Mouse (Mus musculus): Measurements from ENCODE around the gene Adh1. TPM values are rescaled to one million over a fixed set of nuclear protein-coding genes. Genes with fewer than 3 reads are reported as not detected.

Gene Adh1
- polyA plus RNA-seq, 1 experiment = 1.8 TPM

DNA sequence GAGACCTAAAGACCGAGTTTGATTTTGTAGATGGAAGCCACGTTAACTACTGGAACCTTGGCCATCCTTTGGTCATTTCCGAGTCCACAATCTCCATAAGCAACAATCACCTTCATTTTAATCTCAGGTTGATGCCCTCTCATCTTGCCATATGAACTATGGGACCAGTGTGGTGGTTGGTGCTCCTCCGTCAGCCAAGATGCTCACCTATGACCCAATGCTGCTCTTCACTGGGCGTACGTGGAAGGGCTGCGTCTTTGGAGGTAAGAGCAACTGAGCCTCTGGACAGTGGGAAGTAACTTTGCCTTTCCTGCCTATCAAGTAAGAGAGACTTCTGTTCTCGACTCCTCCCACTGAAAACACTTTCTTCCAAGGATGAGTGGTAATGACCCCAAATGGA is 33.0 kb upstream of the Adh1 start:
- no peaks in the 10 kb centered on the region for H3K4me1 ChIP-seq (ENCODE audit: control insufficient read depth, insufficient read depth, insufficient read length)
- no peak overlapping the region for H3K27ac ChIP-seq (ENCODE audit: insufficient read depth, low read length)
- no peak for TF ChIP-seq CTCF (IDR thresholded peaks at IDR 0.05; ENCODE audit: extremely low read depth, insufficient read depth, insufficient read length, insufficient replicate concordance)
- no peak overlapping the region for H3K4me3 ChIP-seq (ENCODE audit: extremely low read depth, insufficient read depth, insufficient read length)
- WGBS = 87% methylated on average over 8 of the region's 8 CpGs
- DNase-seq (ENCODE audit: low read depth in 1 of 2, low spot score in 2 of 2) = no peak
- H3K27me3 ChIP-seq (ENCODE audit: control insufficient read depth, insufficient read depth, low read length) = no peaks in the 10 kb centered on the region
- no peaks in the 10 kb centered on the region for H3K36me3 ChIP-seq (ENCODE audit: control insufficient read depth, insufficient read depth, low read length)

DNA sequence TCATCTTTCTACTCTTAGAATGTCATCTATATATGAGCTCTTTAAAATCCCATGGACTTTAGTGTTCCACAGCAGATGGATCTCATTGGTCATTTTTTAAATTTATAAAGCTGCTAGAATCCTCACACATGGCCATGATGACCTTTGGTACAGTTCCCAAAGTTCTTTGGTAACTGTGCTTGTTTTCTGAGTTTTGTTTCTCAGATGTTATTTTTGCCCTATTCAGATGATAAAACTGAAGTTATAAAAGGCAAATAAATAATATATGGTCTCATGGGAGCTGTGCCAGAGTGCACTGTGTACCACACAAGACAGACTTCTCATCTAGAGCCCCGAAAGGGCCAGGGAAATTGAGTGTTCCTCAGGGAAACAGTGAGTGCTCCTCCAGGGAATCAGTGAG is 31.3 kb upstream of the Adh1 start:
- no peaks in the 10 kb centered on the region for H3K27me3 ChIP-seq (ENCODE audit: control insufficient read depth, insufficient read depth, low read length)
- H3K4me1 ChIP-seq (ENCODE audit: control insufficient read depth, insufficient read depth, insufficient read length) = no peaks in the 10 kb centered on the region
- no peaks in the 10 kb centered on the region for H3K36me3 ChIP-seq (ENCODE audit: control insufficient read depth, insufficient read depth, low read length)
- no peak overlapping the region for H3K27ac ChIP-seq (ENCODE audit: insufficient read depth, low read length)
- no peak for DNase-seq (ENCODE audit: low read depth in 1 of 2, low spot score in 2 of 2)
- WGBS = 91% methylated on average over 1 of the region's 1 CpGs
- no peak overlapping the region for H3K4me3 ChIP-seq (ENCODE audit: extremely low read depth, insufficient read depth, insufficient read length)
- TF ChIP-seq POLR2A (IDR thresholded peaks at IDR 0.05; ENCODE audit: low read depth, low read length) = no peak
- no peak for TF ChIP-seq CTCF (IDR thresholded peaks at IDR 0.05; ENCODE audit: extremely low read depth, insufficient read depth, insufficient read length, insufficient replicate concordance)

DNA sequence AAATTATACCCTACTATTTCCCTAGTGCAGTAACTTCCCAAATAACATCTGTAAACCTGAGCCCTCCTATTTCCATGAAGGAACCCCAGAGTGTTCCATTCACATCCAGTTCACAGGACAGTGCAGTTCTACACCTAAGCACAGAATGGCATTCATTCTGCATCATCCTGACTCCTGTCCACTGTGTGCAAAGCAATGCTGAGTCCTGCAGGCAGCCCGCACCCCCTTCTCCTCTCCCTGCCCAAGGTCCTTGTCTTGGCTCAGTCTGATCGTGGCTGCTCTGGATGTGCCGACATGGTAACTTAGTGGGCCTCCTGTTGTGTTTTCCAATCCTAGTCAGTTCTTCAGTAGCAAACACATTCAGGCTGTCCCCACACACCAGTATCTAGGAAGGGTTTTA is 30.5 kb upstream of the Adh1 start:
- DNase-seq (ENCODE audit: low read depth in 1 of 2, low spot score in 2 of 2) = no peak

DNA sequence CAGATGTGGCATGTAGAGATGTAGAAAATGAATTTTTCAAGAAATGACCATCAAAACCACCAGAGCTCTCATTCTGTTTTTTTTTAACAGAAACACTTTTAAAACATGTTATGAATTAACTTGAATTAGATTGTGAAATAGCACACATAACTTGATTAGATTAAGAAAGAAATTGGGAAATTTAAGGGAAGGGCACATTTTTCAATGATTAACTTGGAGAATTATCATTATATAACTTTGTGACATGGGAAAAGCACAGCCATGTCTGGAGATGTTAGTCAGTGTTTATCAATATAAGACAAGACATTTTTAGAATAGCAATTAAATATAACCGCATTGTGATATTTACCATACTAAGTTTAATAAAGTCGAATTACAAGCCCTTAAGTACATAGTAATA is 29.3 kb upstream of the Adh1 start:
- H3K27ac ChIP-seq (ENCODE audit: insufficient read depth, low read length) = no peak overlapping the region
- TF ChIP-seq POLR2A (IDR thresholded peaks at IDR 0.05; ENCODE audit: low read depth, low read length) = no peak
- DNase-seq (ENCODE audit: low read depth in 1 of 2, low spot score in 2 of 2) = no peak
- no peaks in the 10 kb centered on the region for H3K27me3 ChIP-seq (ENCODE audit: control insufficient read depth, insufficient read depth, low read length)
- no peaks in the 10 kb centered on the region for H3K36me3 ChIP-seq (ENCODE audit: control insufficient read depth, insufficient read depth, low read length)
- 82% methylated on average over 2 of the region's 2 CpGs for WGBS
- H3K4me1 ChIP-seq (ENCODE audit: control insufficient read depth, insufficient read depth, insufficient read length) = no peaks in the 10 kb centered on the region
- no peak overlapping the region for H3K4me3 ChIP-seq (ENCODE audit: extremely low read depth, insufficient read depth, insufficient read length)

More for the DNA sequence above, 30.5 kb upstream of the Adh1 start:
- Histone ChIP-seq H3K27me3 (ENCODE audit: control insufficient read depth, insufficient read depth, low read length) (no peaks in the 10 kb centered on the region), H3K36me3 (ENCODE audit: control insufficient read depth, insufficient read depth, low read length) (no peaks in the 10 kb centered on the region), H3K27ac (ENCODE audit: insufficient read depth, low read length) (no peak overlapping the region), H3K4me3 (ENCODE audit: extremely low read depth, insufficient read depth, insufficient read length) (no peak overlapping the region), H3K4me1 (ENCODE audit: control insufficient read depth, insufficient read depth, insufficient read length) (no peaks in the 10 kb centered on the region)
- 90% methylated on average over 3 of the region's 3 CpGs for WGBS
- no peak for TF ChIP-seq CTCF (IDR thresholded peaks at IDR 0.05; ENCODE audit: extremely low read depth, insufficient read depth, insufficient read length, insufficient replicate concordance)
- no peak for TF ChIP-seq POLR2A (IDR thresholded peaks at IDR 0.05; ENCODE audit: low read depth, low read length)

DNA sequence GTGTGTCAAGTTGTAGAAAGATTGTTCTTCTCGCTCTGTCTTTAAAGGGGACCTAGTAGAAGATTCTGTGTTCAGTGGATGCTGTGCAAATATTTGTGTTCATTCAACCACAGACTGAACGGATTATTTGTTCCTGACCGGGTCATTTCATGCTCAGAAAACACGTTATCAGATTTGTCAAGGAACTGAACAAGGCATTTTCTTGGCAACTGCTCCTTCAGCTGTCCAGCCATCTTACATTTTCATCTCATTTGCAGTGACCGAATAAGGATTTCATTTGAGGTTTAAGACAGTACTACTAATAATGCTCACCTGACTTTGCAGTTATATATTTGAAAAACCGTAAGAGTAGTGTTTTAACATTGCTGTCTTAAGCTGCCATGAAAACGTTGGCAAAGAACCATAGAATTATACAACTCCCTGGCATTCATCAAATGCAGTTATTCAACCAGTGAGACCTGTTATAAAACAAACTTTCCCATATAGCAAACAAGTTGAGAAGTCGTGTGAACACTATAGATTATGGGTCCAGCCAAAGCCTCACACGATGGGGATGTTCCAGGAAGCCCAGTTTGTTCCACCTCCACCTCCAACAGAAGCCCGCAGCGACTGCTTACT is 24.1 kb upstream of the Adh1 start:
- WGBS = 73% methylated on average over 11 of the region's 11 CpGs
- TF ChIP-seq CTCF (IDR thresholded peaks at IDR 0.05; ENCODE audit: extremely low read depth, insufficient read depth, insufficient read length, insufficient replicate concordance) (no peak), POLR2A (IDR thresholded peaks at IDR 0.05; ENCODE audit: low read depth, low read length) (no peak)
- no peak overlapping the region for H3K27ac ChIP-seq (ENCODE audit: insufficient read depth, low read length)

DNA sequence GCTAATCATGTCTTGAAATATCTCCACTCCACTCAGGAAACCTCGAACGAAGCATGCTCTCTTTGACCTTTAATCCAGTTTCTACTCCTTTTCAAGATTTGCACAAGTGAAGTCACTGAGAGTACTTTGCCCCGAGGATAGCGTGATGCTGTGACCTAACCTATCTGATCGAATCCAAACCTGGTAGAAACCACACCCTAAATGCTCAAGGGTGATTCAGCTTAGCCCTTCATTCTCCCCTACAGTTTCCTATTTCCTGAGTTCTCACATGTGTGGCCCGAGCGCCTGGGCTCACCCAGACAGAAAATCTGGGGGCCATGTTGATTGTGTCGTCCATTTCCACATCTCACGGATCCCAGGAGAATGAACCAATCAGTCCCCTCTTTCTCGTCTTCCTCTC is 22.7 kb upstream of the Adh1 start:
- 79% methylated on average over 10 of the region's 10 CpGs for WGBS
- no peak for DNase-seq (ENCODE audit: low read depth in 1 of 2, low spot score in 2 of 2)
- no peaks in the 10 kb centered on the region for H3K27me3 ChIP-seq (ENCODE audit: control insufficient read depth, insufficient read depth, low read length)
- H3K4me1 ChIP-seq (ENCODE audit: control insufficient read depth, insufficient read depth, insufficient read length) = no peaks in the 10 kb centered on the region; the same call in 1 of the 2 replicates
- H3K4me3 ChIP-seq (ENCODE audit: extremely low read depth, insufficient read depth, insufficient read length) = no peak overlapping the region
- no peaks in the 10 kb centered on the region for H3K36me3 ChIP-seq (ENCODE audit: control insufficient read depth, insufficient read depth, low read length)
- H3K27ac ChIP-seq (ENCODE audit: insufficient read depth, low read length) = no peak overlapping the region
- TF ChIP-seq CTCF (IDR thresholded peaks at IDR 0.05; ENCODE audit: extremely low read depth, insufficient read depth, insufficient read length, insufficient replicate concordance) (no peak), POLR2A (IDR thresholded peaks at IDR 0.05; ENCODE audit: low read depth, low read length) (no peak)

More for the DNA sequence above, 24.1 kb upstream of the Adh1 start:
- no peaks in the 10 kb centered on the region for H3K27me3 ChIP-seq (ENCODE audit: control insufficient read depth, insufficient read depth, low read length)
- no peak overlapping the region for H3K4me3 ChIP-seq (ENCODE audit: extremely low read depth, insufficient read depth, insufficient read length)
- H3K4me1 ChIP-seq (ENCODE audit: control insufficient read depth, insufficient read depth, insufficient read length) = no peaks in the 10 kb centered on the region; the same call in 1 of the 2 replicates
- no peak for DNase-seq (ENCODE audit: low read depth in 1 of 2, low spot score in 2 of 2)
- H3K36me3 ChIP-seq (ENCODE audit: control insufficient read depth, insufficient read depth, low read length) = no peaks in the 10 kb centered on the region

DNA sequence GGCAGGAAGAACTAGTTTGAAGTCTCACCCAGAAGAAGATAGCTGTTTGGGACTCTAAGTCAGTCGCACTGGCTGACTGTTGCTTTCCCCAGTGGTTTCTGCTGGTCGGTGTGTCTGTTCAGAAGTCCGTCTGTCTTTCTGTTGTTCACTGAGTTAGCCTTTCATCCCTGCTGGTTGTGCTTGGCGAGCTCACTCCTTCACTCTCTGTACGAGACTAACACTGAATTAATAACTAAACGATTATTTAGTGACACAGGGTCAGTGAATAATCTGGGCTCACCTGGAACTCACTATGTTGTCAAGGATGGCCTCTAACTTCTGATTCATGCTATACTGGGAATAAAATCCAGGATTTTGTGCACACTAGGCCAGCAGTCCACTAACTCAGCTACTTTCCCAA is 21.3 kb upstream of the Adh1 start:
- H3K27me3 ChIP-seq (ENCODE audit: control insufficient read depth, insufficient read depth, low read length) = no peaks in the 10 kb centered on the region
- H3K4me3 ChIP-seq (ENCODE audit: extremely low read depth, insufficient read depth, insufficient read length) = no peak overlapping the region

More for the DNA sequence above, 21.3 kb upstream of the Adh1 start:
- no peak for DNase-seq (ENCODE audit: low read depth in 1 of 2, low spot score in 2 of 2)
- 72% methylated on average over 6 of the region's 6 CpGs for WGBS
- H3K27ac ChIP-seq (ENCODE audit: insufficient read depth, low read length) = no peak overlapping the region
- H3K36me3 ChIP-seq (ENCODE audit: control insufficient read depth, insufficient read depth, low read length) = no peaks in the 10 kb centered on the region
- TF ChIP-seq CTCF (IDR thresholded peaks at IDR 0.05; ENCODE audit: extremely low read depth, insufficient read depth, insufficient read length, insufficient replicate concordance) (no peak), POLR2A (IDR thresholded peaks at IDR 0.05; ENCODE audit: low read depth, low read length) (no peak)
- H3K4me1 ChIP-seq (ENCODE audit: control insufficient read depth, insufficient read depth, insufficient read length) = no peaks in the 10 kb centered on the region; the same call in 1 of the 2 replicates

Measured in spleen, adult 2 months (tissue).